Comparison of ENCODE assay signal across 10 mouse cellular contexts in genomic region chr13:69988319-69988718, GRCm38 (mm10).
DNase-seq lines count a peak whose midpoint lies in the region; ATAC-seq lines count a peak whose summit lies in the region.
"Had no signal": no experiment of that assay in that cellular context is flagged by ENCODE, and none has a peak within 500 bp of the region (broad histone marks: within the 10 kb centered on the region; RNA-seq: fewer than 3 reads in every experiment).

No protein-coding gene starts in this region.

- H3K36me3 ChIP-seq in lung, embryonic 16.5 days (ENCODE audit: control insufficient read depth, insufficient read depth, low read length) = no peaks in the 10 kb centered on the region
- no peaks in the 10 kb centered on the region for H3K36me3 ChIP-seq in forebrain, embryonic 12.5 days (replicated peaks)
- no peaks in the 10 kb centered on the region for H3K36me3 ChIP-seq in intestine, embryonic 16.5 days (ENCODE audit: control insufficient read depth, insufficient read depth, low read length)
- H3K36me3 ChIP-seq: midbrain, embryonic 12.5 days had no signal

- H3K27ac ChIP-seq in lung, embryonic 16.5 days (ENCODE audit: low read length) = no peak overlapping the region
- 0 out of 2 replicates have a peak overlapping the region, but pooled peaks have one; percentile 83 for H3K27ac ChIP-seq in forebrain, embryonic 12.5 days
- H3K27ac ChIP-seq in intestine, embryonic 16.5 days (ENCODE audit: low read length) = no peak overlapping the region

- ATAC-seq in lung, embryonic 16.5 days (ENCODE audit: low read depth) = peak; percentile 89
- peak; percentile 43; the same call in 1 of the 2 replicates for ATAC-seq in forebrain, embryonic 12.5 days (ENCODE audit: low FRiP score)
- peak; percentile 56 for ATAC-seq in intestine, embryonic 16.5 days

- H3K27me3 ChIP-seq in lung, embryonic 16.5 days (ENCODE audit: control insufficient read depth, insufficient read depth, low read depth, low read length) = no peaks in the 10 kb centered on the region; the same call in 1 of the 2 replicates
- H3K27me3 ChIP-seq in forebrain, embryonic 12.5 days = no peaks in the 10 kb centered on the region; the same call in 1 of the 2 replicates
- H3K27me3 ChIP-seq in intestine, embryonic 16.5 days (replicated peaks; ENCODE audit: control insufficient read depth, insufficient read depth, low read length) = no peaks in the 10 kb centered on the region

- peaks cover 10% of the 10 kb centered on the region for H3K4me1 ChIP-seq in lung, embryonic 16.5 days (replicated peaks; ENCODE audit: control insufficient read depth, insufficient read depth, low read length)
- H3K4me1 ChIP-seq in forebrain, embryonic 12.5 days = peaks cover 36% of the 10 kb centered on the region
- peaks cover 4% of the 10 kb centered on the region; the same call in 1 of the 2 replicates for H3K4me1 ChIP-seq in intestine, embryonic 16.5 days (ENCODE audit: control insufficient read depth, insufficient read depth, low read length)

- intact Hi-C loops in heart, postnatal 36 days (cut with DNase I) = no loop called here

- no peak overlapping the region for H3K9ac ChIP-seq in lung, embryonic 16.5 days (ENCODE audit: low read length)
- H3K9ac ChIP-seq in forebrain, embryonic 12.5 days = no peak overlapping the region
- H3K9ac ChIP-seq in intestine, embryonic 16.5 days (ENCODE audit: low read depth, low read length) = no peak overlapping the region
- H3K9ac ChIP-seq: midbrain, embryonic 12.5 days had no signal

- 17% methylated on average over 4 of the region's 4 CpGs for WGBS in lung, embryonic 16.5 days
- 32% methylated on average over 4 of the region's 4 CpGs for WGBS in forebrain, embryonic 12.5 days
- WGBS in intestine, embryonic 16.5 days = 30% methylated on average over 4 of the region's 4 CpGs

- DNase-seq in heart, adult 11 months = peak; percentile 29
- DNase-seq in heart, postnatal 36 days = no peak
- DNase-seq in lung, postnatal 14 days = no peak
- no peak for DNase-seq in embryo, embryonic 10.5 days (ENCODE audit: low spot score)
- no peak for DNase-seq in cerebellum, adult 8-10 months
- DNase-seq: thymus, adult 2 months had no signal

- H3K4me2 ChIP-seq in lung, embryonic 16.5 days (ENCODE audit: low read depth, low read length) = no peak overlapping the region
- H3K4me2 ChIP-seq in forebrain, embryonic 12.5 days = no peak overlapping the region
- H3K4me2 ChIP-seq in intestine, embryonic 16.5 days (ENCODE audit: low read depth, low read length) = no peak overlapping the region; the same call in 1 of the 2 replicates
- H3K4me2 ChIP-seq: midbrain, embryonic 12.5 days had no signal

- no peak overlapping the region for H3K4me3 ChIP-seq in lung, embryonic 16.5 days (ENCODE audit: low read length)
- H3K4me3 ChIP-seq in forebrain, embryonic 12.5 days (replicated peaks) = no peak overlapping the region
- no peak overlapping the region for H3K4me3 ChIP-seq in intestine, embryonic 16.5 days (ENCODE audit: low read length)
- H3K4me3 ChIP-seq: midbrain, embryonic 12.5 days had no signal

- no peaks in the 10 kb centered on the region for H3K9me3 ChIP-seq in lung, embryonic 16.5 days (ENCODE audit: control insufficient read depth, low read length)
- H3K9me3 ChIP-seq in forebrain, embryonic 12.5 days = no peaks in the 10 kb centered on the region
- H3K9me3 ChIP-seq in intestine, embryonic 16.5 days (ENCODE audit: control insufficient read depth, low read length) = no peaks in the 10 kb centered on the region
- H3K9me3 ChIP-seq: midbrain, embryonic 12.5 days had no signal
